Mouse (Mus musculus) adipose tissue, adult 10 weeks (tissue): ENCODE data around the gene Gm42878. TPM values are rescaled to one million over a fixed set of nuclear protein-coding genes. Genes with fewer than 3 reads are reported as not detected.

Source experiments
- polyA plus RNA-seq: library from polyadenylated mRNA; stranded (reverse); fragments of 350-450 nt; fragmentation: Illumina TruSeq; extraction: RNeasy Lipid Tissue Mini Kit (QIAGEN cat#74804); gene quantifications from one replicate; pipeline ENCODE4 v1.2.3, GENCODE M21; 2014; ENCODE audit warnings: low read depth, low replicate concordance

Gm42878 gene
- polyA plus RNA-seq = not detected

DNA sequence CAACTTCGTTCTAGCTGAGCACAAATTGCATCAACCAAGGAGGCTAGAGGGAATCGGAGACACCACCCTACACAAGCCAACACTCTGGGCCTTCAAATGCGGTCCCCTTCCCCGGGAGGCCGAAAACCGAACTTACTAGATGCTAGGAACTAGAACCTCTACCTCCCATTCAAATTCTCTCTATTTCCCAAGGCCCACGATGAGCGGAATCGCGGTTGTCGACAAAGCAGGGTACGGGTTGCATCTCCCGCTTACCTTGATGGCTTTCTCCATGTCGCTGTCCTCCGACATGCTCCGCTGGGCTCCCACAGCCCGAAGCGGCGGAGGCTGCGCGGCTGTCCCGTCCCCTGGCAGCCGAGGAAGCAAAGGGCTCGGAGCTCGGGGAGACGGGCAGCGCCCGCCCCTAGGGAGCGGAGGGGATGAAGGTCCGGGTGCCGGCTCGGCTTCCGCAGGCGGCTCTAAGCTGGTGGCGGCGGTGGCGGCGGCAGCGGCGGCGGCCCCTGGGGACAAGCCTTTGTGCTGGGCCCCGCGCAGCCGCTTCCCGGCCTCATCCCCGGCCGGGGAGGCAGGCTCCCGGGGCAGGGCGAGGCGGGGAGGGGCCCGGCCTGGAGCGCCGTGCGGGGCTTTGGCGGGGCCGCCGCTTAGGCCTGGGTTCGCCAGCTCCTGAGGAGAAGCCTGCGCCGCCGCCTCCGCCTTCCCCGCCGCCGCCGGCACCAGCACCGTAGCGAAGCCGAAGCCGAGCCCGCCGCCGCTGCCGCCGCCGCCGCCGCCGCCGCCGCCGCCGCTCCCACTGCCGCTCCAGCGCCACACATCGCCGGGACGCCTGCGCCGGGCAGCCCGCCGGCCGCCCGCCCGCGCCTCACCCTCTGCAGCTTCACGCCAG is at the start of gene Gm42878, which contains the start of gene Adam1a:
Gm42878 (minus strand) TSS at position 573 of the 883 bp plus-strand sequence.
Adam1a (minus strand) TSS at position 573 of the 883 bp plus-strand sequence.

DNA sequence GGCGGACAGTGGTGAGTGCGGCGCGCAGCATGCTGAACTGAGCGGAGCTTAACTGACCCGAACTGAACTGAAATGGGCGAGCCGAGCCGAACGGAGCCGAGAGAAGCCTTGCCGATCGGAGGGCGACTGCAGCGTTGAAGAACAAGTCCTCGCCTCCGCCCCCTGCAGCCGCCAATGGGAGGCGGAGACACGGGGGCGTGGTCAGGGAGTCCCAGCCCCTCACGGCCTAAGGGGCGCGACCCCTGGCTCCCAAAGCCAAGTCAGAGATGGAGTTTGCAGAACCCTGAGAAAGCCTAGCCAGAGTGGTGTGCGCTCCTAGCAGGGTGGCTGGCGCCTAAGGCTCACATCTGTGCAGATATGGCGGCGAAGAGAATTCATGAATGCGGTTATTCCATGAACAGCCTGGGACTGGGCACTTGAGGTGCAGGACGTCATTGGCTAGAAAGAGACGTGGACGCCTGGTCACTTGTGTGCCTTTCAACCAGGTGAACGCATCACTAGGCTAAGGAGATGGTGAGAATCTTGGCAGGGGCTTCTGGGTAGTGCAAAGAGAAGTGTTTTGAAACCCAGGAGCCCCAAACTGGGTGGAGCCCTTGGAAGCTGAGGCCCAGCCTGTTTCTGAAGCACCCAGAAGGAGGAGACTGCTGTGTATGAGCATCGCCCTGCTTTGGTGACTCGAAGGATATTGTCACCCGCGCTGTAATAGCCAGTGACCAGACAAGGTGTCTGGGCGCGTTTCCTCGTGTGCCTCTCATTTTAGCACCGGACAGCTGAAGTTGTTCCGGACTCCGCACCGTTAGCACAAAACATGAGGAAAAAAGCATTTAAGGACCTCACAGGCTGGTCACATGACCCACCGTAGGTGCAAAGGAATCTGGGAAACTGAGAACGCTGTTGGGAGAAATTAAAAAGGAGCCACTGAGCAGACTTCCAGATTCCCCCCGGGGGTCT is 48.4 kb upstream of the Gm42878 start, which contains the start of gene Aldh2:
Aldh2 (minus strand) TSS at position 374 of the 951 bp plus-strand sequence.

DNA sequence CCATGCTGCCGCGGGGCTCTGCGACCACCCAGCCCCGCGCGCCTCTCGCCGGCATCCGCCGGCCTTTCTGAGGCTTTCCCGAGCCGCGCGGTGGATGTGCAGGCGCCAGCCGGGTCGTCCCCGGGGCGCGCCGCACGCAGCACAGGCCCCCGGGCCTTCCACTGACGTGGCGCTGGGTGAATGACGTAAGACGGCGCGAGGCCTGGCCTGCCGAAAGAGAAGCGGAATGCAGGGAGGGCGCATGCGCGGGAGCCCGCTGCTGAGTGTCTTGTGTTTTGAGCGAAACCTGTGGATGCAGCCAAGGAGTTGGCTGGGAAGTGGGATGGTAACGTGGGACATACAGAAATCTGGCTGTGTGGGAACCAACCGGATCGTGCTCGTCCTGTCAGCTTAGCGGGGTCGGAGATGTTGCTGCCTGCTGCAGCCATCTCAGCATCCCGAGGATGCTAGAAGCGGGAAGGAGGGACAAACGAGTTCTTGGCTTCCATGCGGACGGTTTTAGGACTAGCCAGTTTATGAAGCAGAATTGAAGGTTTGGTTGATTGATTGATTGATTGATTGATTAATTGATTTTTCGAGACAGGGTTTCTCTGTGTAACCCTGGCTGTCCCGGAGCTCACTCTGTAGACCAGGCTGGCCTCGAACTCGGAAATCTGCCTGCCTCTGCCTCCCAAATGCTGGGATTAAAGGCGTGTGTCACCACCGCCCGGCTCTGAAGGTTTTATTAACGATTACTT is 679 bp upstream of the Gm42878 start, which contains the start of gene Mapkapk5:
Mapkapk5 (minus strand) TSS at position 113 of the 737 bp plus-strand sequence.

DNA sequence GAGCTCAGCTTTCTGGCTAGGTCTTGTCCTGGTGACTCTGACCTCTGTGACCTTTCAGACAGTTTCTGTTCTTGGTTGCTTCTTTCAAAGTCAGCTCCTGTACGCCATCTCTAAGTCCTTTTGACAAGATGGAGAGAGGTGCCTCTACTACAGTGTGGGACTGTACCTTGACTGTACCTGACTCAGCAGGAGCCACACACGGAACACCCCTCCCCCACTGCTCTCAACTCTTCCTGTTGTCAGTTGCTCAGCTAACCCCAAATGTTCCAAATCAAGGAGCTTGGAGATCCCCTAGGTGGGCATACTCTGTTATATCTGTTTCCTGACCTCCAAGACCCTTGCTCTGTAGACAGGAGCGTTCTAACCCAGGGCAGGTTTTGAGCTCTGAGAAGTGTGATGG is 42.1 kb downstream of the Gm42878 start, which contains the start of gene Adam1b:
Adam1b (minus strand) TSS at position 205 of the 400 bp plus-strand sequence.

Other genes starting within 250 kb of the Gm42878 start
- gene Trafd1, start 159.8 kb downstream of the Gm42878 start, polyA plus RNA-seq = 79.0 TPM
- 10.2 TPM for gene Naa25, start 147.5 kb downstream of the Gm42878 start, polyA plus RNA-seq
- 4.9 TPM for gene Tmem116, start 93.6 kb downstream of the Gm42878 start, polyA plus RNA-seq
- 212 TPM for gene Erp29, start 93.0 kb downstream of the Gm42878 start, polyA plus RNA-seq
- 2.4 TPM for gene Adam1b, start 42.0 kb downstream of the Gm42878 start, polyA plus RNA-seq
- 6.5 TPM for gene Adam1a, start within 50 bp of the Gm42878 start, polyA plus RNA-seq
- gene Mapkapk5, start 423 bp upstream of the Gm42878 start, polyA plus RNA-seq = 58.8 TPM
- 893 TPM for gene Aldh2, start 48.3 kb upstream of the Gm42878 start, polyA plus RNA-seq
- 19.0 TPM for gene Acad12, start 73.5 kb upstream of the Gm42878 start, polyA plus RNA-seq
- 12.7 TPM for gene Acad10, start 115.0 kb upstream of the Gm42878 start, polyA plus RNA-seq
- 37.9 TPM for gene Brap, start 115.1 kb upstream of the Gm42878 start, polyA plus RNA-seq
- 76.9 TPM for gene Atxn2, start 165.9 kb upstream of the Gm42878 start, polyA plus RNA-seq